Mouse (Mus musculus) stomach, embryonic 16.5 days (tissue): ENCODE results near the gene Gatd1. TPM values are rescaled to one million over a fixed set of nuclear protein-coding genes. Genes with fewer than 3 reads are reported as not detected.
"Not testable (repeated sequence)": the region's sequence is repeated elsewhere in the genome, so short reads cannot be mapped to it uniquely, and the experiment has no call there.

Experiments
- ATAC-seq: fragments of 200-750 bp; cut with Nextera tagmentation; 2 replicates; pipeline ENCODE4 v1.8.0; 2017; ENCODE audit warnings: moderate number of reproducible peaks, moderate TSS enrichment; ENCODE audit not compliant: insufficient read depth, low FRiP score
- H3K27ac ChIP-seq: fragments of 300-500 bp; sonication (generic); 2 replicates; pipeline ENCODE4 v1.5.1; 2014; ENCODE audit warnings: low read length
- H3K27me3 ChIP-seq: fragments of 300-500 bp; sonication (generic); 2 replicates; pipeline ENCODE4 v1.6.1; 2014; ENCODE audit warnings: low read length, control low read depth, mixed read lengths; ENCODE audit not compliant: control insufficient read depth, insufficient read depth
- H3K36me3 ChIP-seq: fragments of 300-500 bp; sonication (generic); 2 replicates; pipeline ENCODE4 v1.6.1; 2014; ENCODE audit warnings: low read length; ENCODE audit not compliant: control insufficient read depth, insufficient read depth
- H3K4me1 ChIP-seq: fragments of 300-500 bp; sonication (generic); 2 replicates; pipeline ENCODE4 v1.6.1; 2014; ENCODE audit warnings: low read length, control low read depth, mixed read lengths; ENCODE audit not compliant: control insufficient read depth, insufficient read depth
- H3K4me2 ChIP-seq: fragments of 300-500 bp; sonication (generic); 2 replicates; pipeline ENCODE4 v1.6.1; 2014; ENCODE audit warnings: low read depth, low read length, mixed read lengths
- H3K4me3 ChIP-seq: fragments of 300-500 bp; sonication (generic); replicated peaks from 2 replicates; pipeline ENCODE4 v1.5.1; 2014; ENCODE audit warnings: mild to moderate bottlenecking, low read length
- H3K9ac ChIP-seq: fragments of 300-500 bp; sonication (generic); 2 replicates; pipeline ENCODE4 v1.6.1; 2014; ENCODE audit warnings: low read length
- H3K9me3 ChIP-seq: fragments of 300-500 bp; sonication (generic); replicated peaks from 2 replicates; pipeline ENCODE4 v1.6.1; 2016; ENCODE audit warnings: low read length, control low read depth; ENCODE audit not compliant: control insufficient read depth
- WGBS: fragments of 180-500 bp; shearing (Covaris S2); extraction: QIAGEN DNeasy Blood & Tissue Kit; methylation state at CpG from one replicate; pipeline ENCODE4 v1.1.7; 2014; 5-methylcytosine and 5-hydroxymethylcytosine counted together
- polyA plus RNA-seq: library from polyadenylated mRNA; unstranded; fragments of >200 nt; fragmentation: Nextera tagmentation; extraction: Ambion mirVana; gene quantifications from 2 replicates; pipeline ENCODE4 v1.2.1, GENCODE M21; 2015

Gatd1 gene
- polyA plus RNA-seq, 1 experiment from 2014 or later, result 45.8 TPM

- H3K4me3 ChIP-seq, result no peak overlapping the region
- no peak overlapping the region for H3K27ac ChIP-seq
- WGBS, result 92% methylated on average over 14 of the region's 14 CpGs
- H3K9ac ChIP-seq, result no peak overlapping the region
- no peak overlapping the region for H3K4me2 ChIP-seq
- H3K36me3 ChIP-seq, result peaks cover 1% of the 10 kb centered on the region; the same call in 1 of the 2 replicates
- no peaks in the 10 kb centered on the region for H3K9me3 ChIP-seq
- ATAC-seq, result no peak
- peaks cover 24% of the 10 kb centered on the region for H3K4me1 ChIP-seq
- H3K27me3 ChIP-seq, result peaks cover 9% of the 10 kb centered on the region
Measured at GRCm38 (mm10) chr7:141457236-141457635, 43.3 kb upstream of the Gatd1 start.

- Histone ChIP-seq H3K27ac (no peak overlapping the region), H3K9ac (no peak overlapping the region), H3K9me3 (no peaks in the 10 kb centered on the region), H3K4me3 (no peak overlapping the region), H3K4me1 (peaks cover 21% of the 10 kb centered on the region), H3K27me3 (peaks cover 7% of the 10 kb centered on the region), H3K36me3 (peaks cover 6% of the 10 kb centered on the region; the same call in 1 of the 2 replicates), H3K4me2 (peak overlapping the region; percentile 89)
- ATAC-seq, result no peak
- WGBS, result 84% methylated on average over 6 of the region's 6 CpGs
Measured at GRCm38 (mm10) chr7:141456739-141457138, 42.8 kb upstream of the Gatd1 start.

GRCm38 (mm10) chr7:141455610-141456314 lies 41.8 kb upstream of the Gatd1 start:
- 2% methylated on average over 23 of the region's 23 CpGs for WGBS
- ATAC-seq, result peak; percentile 25
- H3K27me3 ChIP-seq, result peaks cover 2% of the 10 kb centered on the region; the same call in 1 of the 2 replicates
- peak overlapping the region; percentile 81 for H3K9ac ChIP-seq
- no peaks in the 10 kb centered on the region for H3K9me3 ChIP-seq
- H3K4me2 ChIP-seq, result peak overlapping the region; percentile 89
- peak overlapping the region; percentile 76 for H3K27ac ChIP-seq
- H3K4me1 ChIP-seq, result peaks cover 11% of the 10 kb centered on the region
- H3K4me3 ChIP-seq, result peak overlapping the region; percentile 70
- H3K36me3 ChIP-seq, result peaks cover 15% of the 10 kb centered on the region; the same call in 1 of the 2 replicates

GRCm38 (mm10) chr7:141454967-141455551 lies 41.1 kb upstream of the Gatd1 start, which contains the start of gene Pnpla2:
Pnpla2 (plus strand) TSS chr7:141455198.
- H3K27ac ChIP-seq, result peak within 1 kb of the TSS; percentile 76
- peak within 1 kb of the TSS; percentile 70 for H3K4me3 ChIP-seq
- peaks cover 17% of the 10 kb centered on the region; the same call in 1 of the 2 replicates for H3K36me3 ChIP-seq
- ATAC-seq, result peak; percentile 89
- peak within 1 kb of the TSS; percentile 89 for H3K4me2 ChIP-seq
- H3K4me1 ChIP-seq, result peaks cover 4% of the 10 kb centered on the region; the same call in 1 of the 2 replicates
- no peaks in the 10 kb centered on the region for H3K9me3 ChIP-seq
- H3K9ac ChIP-seq, result peak within 1 kb of the TSS; percentile 81
- under 1% methylated on average over 45 of the region's 45 CpGs for WGBS
- no peaks in the 10 kb centered on the region for H3K27me3 ChIP-seq

- ATAC-seq, result no peak
Measured at GRCm38 (mm10) chr7:141453636-141454035, 39.7 kb upstream of the Gatd1 start.

GRCm38 (mm10) chr7:141451928-141452327 lies 38.0 kb upstream of the Gatd1 start:
- Histone ChIP-seq H3K27ac (no peak overlapping the region), H3K4me1 (peaks cover 7% of the 10 kb centered on the region), H3K27me3 (no peaks in the 10 kb centered on the region), H3K4me3 (no peak overlapping the region), H3K4me2 (no peak overlapping the region), H3K9me3 (no peaks in the 10 kb centered on the region), H3K9ac (no peak overlapping the region), H3K36me3 (peaks cover 20% of the 10 kb centered on the region; the same call in 1 of the 2 replicates)
- no peak for ATAC-seq

More at GRCm38 (mm10) chr7:141453636-141454035, 39.7 kb upstream of the Gatd1 start:
- Histone ChIP-seq H3K4me1 (peaks cover 2% of the 10 kb centered on the region), H3K9me3 (no peaks in the 10 kb centered on the region), H3K9ac (no peak overlapping the region), H3K36me3 (peaks cover 18% of the 10 kb centered on the region; the same call in 1 of the 2 replicates), H3K4me3 (no peak overlapping the region), H3K4me2 (no peak overlapping the region), H3K27ac (no peak overlapping the region), H3K27me3 (no peaks in the 10 kb centered on the region)
- 74% methylated on average over 2 of the region's 2 CpGs for WGBS

GRCm38 (mm10) chr7:141447110-141447991 lies 33.4 kb upstream of the Gatd1 start, which contains the start of gene Rplp2:
Rplp2 (plus strand) TSS chr7:141447370.
- under 1% methylated on average over 63 of the region's 63 CpGs for WGBS
- peak; percentile 90 for ATAC-seq

GRCm38 (mm10) chr7:141446374-141446773 lies 32.4 kb upstream of the Gatd1 start:
- H3K9ac ChIP-seq, ATAC-seq, H3K4me3 ChIP-seq, H3K9me3 ChIP-seq, H3K27ac ChIP-seq, H3K27me3 ChIP-seq: not testable (repeated sequence)
- Histone ChIP-seq H3K36me3 (peaks cover 11% of the 10 kb centered on the region; the same call in 1 of the 2 replicates), H3K4me2 (peak overlapping the region; percentile 54; the same call in 1 of the 2 replicates), H3K4me1 (peaks cover 25% of the 10 kb centered on the region)
- 65% methylated on average over 3 of the region's 3 CpGs for WGBS

More at GRCm38 (mm10) chr7:141447110-141447991, 33.4 kb upstream of the Gatd1 start, which contains the start of gene Rplp2:
- no peaks in the 10 kb centered on the region for H3K27me3 ChIP-seq
- H3K4me2 ChIP-seq, result peak within 1 kb of the TSS; percentile 89
- H3K9me3 ChIP-seq, result no peaks in the 10 kb centered on the region
- peaks cover 21% of the 10 kb centered on the region for H3K4me1 ChIP-seq
- H3K9ac ChIP-seq, result peak within 1 kb of the TSS; percentile 94
- peak within 1 kb of the TSS; percentile 91 for H3K4me3 ChIP-seq
- peaks cover 20% of the 10 kb centered on the region; the same call in 1 of the 2 replicates for H3K36me3 ChIP-seq
- H3K27ac ChIP-seq, result peak within 1 kb of the TSS; percentile 92
